Mouse (Mus musculus) small intestine, adult 2 months (tissue): ENCODE data around the gene Krt78. TPM values are rescaled to one million over a fixed set of nuclear protein-coding genes. Genes with fewer than 3 reads are reported as not detected.
A peak's percentile ranks its signal among the peaks of the same experiment; 100 is the strongest.

Experiments used
- H3K27ac ChIP-seq: fragments of 200-500 bp; 2 replicates; pipeline ENCODE4 v1.5.1; 2012; ENCODE audit warnings: low read depth, low read length, control low read depth, inconsistent platforms; ENCODE audit not compliant: insufficient read depth
- H3K27me3 ChIP-seq: fragments of 200-500 bp; 2 replicates; pipeline ENCODE4 v1.6.1; 2012; ENCODE audit warnings: mild to moderate bottlenecking, moderate library complexity, low read length, inconsistent platforms; ENCODE audit not compliant: control insufficient read depth, insufficient read depth
- H3K36me3 ChIP-seq: fragments of 200-500 bp; 2 replicates; pipeline ENCODE4 v1.6.1; 2012; ENCODE audit warnings: mild to moderate bottlenecking, low read length, control low read depth, inconsistent platforms; ENCODE audit not compliant: control insufficient read depth, insufficient read depth
- H3K4me1 ChIP-seq: fragments of 200-500 bp; 2 replicates; pipeline ENCODE4 v1.6.1; 2012; ENCODE audit warnings: low read length, inconsistent platforms, mixed read lengths; ENCODE audit not compliant: control insufficient read depth, insufficient read depth, insufficient read length
- H3K4me3 ChIP-seq: fragments of 200-500 bp; 2 replicates; pipeline ENCODE4 v1.5.1; 2012; ENCODE audit warnings: low read depth, mild to moderate bottlenecking, control low read depth, inconsistent platforms, low read length, moderate library complexity
- CTCF ChIP-seq: fragments of 200-500 bp; IDR thresholded peaks from 2 replicates; pipeline ENCODE4 v1.5.1; 2012; ENCODE audit warnings: low read depth, mild to moderate bottlenecking, control low read depth, inconsistent platforms, low read length, moderate library complexity, mixed read lengths; ENCODE audit not compliant: insufficient replicate concordance, insufficient read length; ENCODE audit errors: extremely low read depth
- POLR2A ChIP-seq: fragments of 200-500 bp; IDR thresholded peaks from 2 replicates; pipeline ENCODE4 v1.6.1; 2012; ENCODE audit warnings: low read depth, mild to moderate bottlenecking, control low read depth, inconsistent platforms, low read length, moderate library complexity
- WGBS: fragments of 180-500 bp; shearing (Covaris S2); methylation state at CpG from one replicate; pipeline ENCODE4 v1.1.7; 2018; 5-methylcytosine and 5-hydroxymethylcytosine counted together
- polyA plus RNA-seq: library from polyadenylated mRNA; depleted of rRNA; stranded (reverse); fragments of >200 nt; gene quantifications from 2 replicates; pipeline ENCODE4 v1.2.3, GENCODE M21; 2012

Krt78 gene
- polyA plus RNA-seq, 1 experiment, result 0.23 TPM

DNA sequence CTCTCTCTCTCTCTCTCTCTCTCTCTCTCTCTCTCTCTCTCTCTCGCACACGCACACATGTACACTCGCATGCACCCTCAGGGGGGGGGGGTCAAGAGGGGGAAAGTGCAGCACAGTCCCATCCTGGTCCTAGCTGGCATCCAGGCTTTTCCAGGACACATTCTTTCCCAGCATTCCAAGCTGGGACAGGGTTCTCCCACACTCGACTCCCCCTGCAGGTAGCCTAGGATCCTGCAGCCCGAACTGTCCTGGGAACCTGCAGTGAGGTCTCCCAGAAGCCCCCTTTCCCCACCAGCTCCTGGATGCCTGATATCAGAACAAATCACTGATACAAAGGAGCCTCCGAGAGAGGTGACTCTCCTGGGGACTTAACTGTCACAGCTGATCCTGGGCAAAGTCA is 16.4 kb upstream of the Krt78 start:
- TF ChIP-seq CTCF, result peak; percentile 65; the same call in 1 of the 2 replicates
- TF ChIP-seq POLR2A, result no peak
- Histone ChIP-seq H3K27me3 (no peaks in the 10 kb centered on the region), H3K27ac (no peak overlapping the region), H3K4me1 (peaks cover 17% of the 10 kb centered on the region), H3K4me3 (no peak overlapping the region), H3K36me3 (no peaks in the 10 kb centered on the region)
- 19% methylated on average over 4 of the region's 6 CpGs for WGBS

DNA sequence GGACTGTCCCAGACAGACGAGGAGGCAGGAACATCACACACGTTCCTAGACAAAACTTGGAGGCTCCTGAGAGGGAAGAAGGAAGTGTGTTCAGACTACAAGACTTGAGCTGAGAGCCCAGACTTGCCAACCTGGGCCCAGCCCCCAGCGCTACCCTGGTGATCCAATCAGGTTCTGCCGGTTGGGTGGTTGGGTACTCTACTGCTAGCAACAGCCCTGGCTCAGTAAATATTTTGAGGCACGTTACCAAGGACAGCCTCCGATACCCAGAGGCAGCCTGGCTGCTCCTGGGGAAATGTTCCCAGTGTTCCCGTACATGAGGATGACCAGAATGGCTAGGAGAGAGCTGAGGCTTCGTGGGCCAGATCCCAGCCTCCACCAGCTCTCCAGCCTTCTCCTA is 12.7 kb upstream of the Krt78 start:
- no peak for TF ChIP-seq POLR2A
- TF ChIP-seq CTCF, result no peak
- 43% methylated on average over 8 of the region's 8 CpGs for WGBS
- H3K27me3 ChIP-seq, result no peaks in the 10 kb centered on the region
- H3K4me3 ChIP-seq, result no peak overlapping the region
- no peaks in the 10 kb centered on the region; the same call in 1 of the 2 replicates for H3K4me1 ChIP-seq
- no peaks in the 10 kb centered on the region for H3K36me3 ChIP-seq
- H3K27ac ChIP-seq, result no peak overlapping the region

DNA sequence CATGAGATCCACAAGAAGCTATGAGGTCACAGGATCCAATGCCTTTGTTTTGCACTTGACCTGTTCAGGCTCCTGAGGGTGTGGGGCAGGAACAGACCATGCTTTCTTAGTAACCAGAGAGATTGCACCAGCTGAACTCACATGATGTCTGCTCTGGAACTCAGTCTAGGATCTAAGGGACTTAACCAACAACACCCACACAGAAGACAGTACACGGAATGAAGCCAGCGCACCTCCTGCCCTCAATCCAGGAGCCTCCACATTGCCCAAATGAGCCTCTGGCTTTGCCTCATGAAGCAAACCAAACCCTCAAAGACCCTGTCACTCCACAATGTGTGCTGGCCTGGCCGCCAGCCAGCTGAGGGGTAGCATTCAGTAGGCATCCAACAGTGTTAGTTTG is 4.8 kb upstream of the Krt78 start:
- WGBS, result 89% methylated on average over 3 of the region's 3 CpGs
- Histone ChIP-seq H3K4me1 (no peaks in the 10 kb centered on the region), H3K36me3 (no peaks in the 10 kb centered on the region), H3K4me3 (no peak overlapping the region), H3K27ac (no peak overlapping the region), H3K27me3 (no peaks in the 10 kb centered on the region)
- TF ChIP-seq POLR2A, result no peak
- TF ChIP-seq CTCF, result no peak

DNA sequence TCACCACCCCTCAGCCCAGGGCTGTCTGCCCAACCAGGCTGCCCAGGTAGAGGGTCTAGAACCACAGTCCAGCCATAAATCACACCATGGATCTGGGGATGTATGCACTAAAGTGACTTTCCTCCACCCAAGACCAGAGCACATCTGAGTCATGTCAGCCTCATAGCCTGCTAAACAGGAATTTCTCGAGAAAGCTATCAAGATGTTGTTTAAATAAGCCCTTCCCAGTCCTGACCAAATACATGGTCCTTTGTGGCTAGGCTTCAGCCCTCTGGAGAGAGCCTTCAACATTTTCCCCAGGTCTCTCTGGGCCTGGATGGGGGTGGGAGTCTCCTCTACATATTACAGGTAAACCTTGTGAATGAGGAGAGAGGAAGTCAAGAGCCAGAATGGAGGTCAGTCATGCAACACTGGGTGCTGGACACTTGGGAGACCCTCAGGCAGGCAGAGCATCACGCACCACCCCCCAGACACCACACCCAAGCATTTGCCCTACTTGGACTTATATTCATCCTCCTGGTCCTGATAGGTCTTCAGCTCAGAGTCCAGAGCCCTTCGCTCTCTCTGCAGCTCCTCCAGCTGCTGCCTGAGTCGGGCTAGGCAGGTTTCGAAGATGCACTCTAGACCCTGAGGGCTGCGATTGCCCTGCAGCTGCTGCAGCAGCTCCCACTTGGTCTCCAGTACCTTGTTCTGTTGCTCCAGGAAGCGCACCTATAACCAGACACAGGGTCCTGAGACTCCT is 1.2 kb downstream of the Krt78 start:
- Histone ChIP-seq H3K4me1 (no peaks in the 10 kb centered on the region), H3K4me3 (no peak overlapping the region), H3K36me3 (no peaks in the 10 kb centered on the region), H3K27me3 (no peaks in the 10 kb centered on the region; the same call in 1 of the 2 replicates), H3K27ac (no peak overlapping the region)
- no peak for TF ChIP-seq POLR2A
- no peak for TF ChIP-seq CTCF
- WGBS, result 55% methylated on average over 7 of the region's 7 CpGs

DNA sequence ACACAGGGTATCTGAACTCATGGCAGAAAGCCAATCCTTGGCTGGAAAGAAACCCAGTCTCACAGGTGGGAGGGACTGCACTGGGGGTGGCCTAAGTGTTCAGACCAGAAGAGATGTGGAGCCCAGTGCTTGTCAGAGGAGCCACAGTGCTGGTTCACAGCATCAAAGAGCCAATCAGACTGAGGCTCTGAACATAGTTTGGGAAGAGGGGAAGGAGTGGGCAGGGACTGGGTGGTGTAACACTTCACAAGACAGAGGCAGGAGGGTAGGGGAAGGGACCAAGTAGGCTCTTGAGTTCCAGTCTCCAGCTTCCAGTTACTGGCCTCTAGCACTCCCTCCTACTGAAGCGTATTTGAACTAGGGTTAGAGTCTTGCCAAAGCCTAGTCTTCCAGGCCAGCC is 8.7 kb downstream of the Krt78 start:
- WGBS, result 94% methylated on average over 1 of the region's 1 CpGs
- no peaks in the 10 kb centered on the region; the same call in 1 of the 2 replicates for H3K27me3 ChIP-seq

DNA sequence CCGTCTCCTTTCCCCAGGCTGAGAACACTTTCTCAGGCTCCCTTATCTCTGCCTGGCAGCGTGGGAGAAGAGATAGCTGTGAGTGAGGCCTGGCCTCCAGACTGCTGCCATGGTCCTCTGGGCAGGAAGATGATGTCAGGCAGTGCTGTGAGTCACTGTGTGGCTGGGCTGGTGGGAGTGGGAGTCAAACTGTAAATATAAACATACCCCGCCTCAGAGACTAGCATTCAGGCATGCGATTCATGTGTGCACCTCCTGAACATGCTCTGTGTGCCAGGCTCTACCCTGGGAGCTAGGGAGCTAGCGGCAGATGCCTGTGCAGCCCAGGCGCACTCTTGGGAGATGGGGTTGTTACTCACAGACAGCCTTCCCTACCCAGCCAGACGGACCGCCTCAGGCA is 12.1 kb downstream of the Krt78 start:
- WGBS, result 50% methylated on average over 8 of the region's 8 CpGs
- H3K27me3 ChIP-seq, result no peaks in the 10 kb centered on the region; the same call in 1 of the 2 replicates
- no peak for TF ChIP-seq CTCF
- TF ChIP-seq POLR2A, result no peak
- no peak overlapping the region for H3K27ac ChIP-seq
- H3K36me3 ChIP-seq, result no peaks in the 10 kb centered on the region
- H3K4me3 ChIP-seq, result no peak overlapping the region
- H3K4me1 ChIP-seq, result no peaks in the 10 kb centered on the region

More for the DNA sequence above, 8.7 kb downstream of the Krt78 start:
- Histone ChIP-seq H3K4me1 (no peaks in the 10 kb centered on the region), H3K36me3 (no peaks in the 10 kb centered on the region), H3K4me3 (no peak overlapping the region), H3K27ac (no peak overlapping the region)
- TF ChIP-seq POLR2A (no peak), CTCF (no peak)

DNA sequence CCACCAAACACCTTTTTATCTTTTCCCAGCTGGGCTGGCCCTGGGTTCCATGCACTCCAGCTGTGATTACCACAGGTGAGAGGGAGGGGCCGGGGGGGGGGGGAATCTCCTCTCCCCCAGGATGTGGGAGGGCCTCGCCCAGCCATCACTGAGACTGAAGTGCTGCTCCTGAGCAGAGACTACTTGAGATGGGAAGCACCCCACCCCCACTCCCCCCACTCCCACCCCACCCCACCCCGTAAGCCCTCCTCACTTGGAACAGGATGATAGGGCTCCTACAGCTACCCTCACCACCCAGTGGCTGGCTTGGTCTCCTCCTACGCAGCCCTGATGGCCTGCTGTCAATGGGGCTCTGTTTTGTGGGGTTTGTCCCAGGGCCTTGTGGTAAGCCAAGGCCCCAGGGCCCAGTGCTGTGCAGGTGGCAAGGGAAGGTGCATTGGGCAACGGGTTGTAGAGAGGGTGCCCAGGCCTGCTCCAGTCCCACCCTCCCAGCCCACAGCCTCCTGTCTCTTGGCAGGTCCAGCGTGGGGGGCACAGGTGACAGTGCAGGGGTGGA is 13.7 kb downstream of the Krt78 start, which contains the start of gene Krt79:
Gene Krt79, minus strand, starts transcription at position 51 of the 556 bp plus-strand sequence.
- Histone ChIP-seq H3K27ac (no peak within 1 kb of the TSS), H3K4me3 (no peak within 1 kb of the TSS), H3K36me3 (no peaks in the 10 kb centered on the region), H3K4me1 (no peaks in the 10 kb centered on the region), H3K27me3 (no peaks in the 10 kb centered on the region; the same call in 1 of the 2 replicates)
- TF ChIP-seq CTCF, result no peak
- no peak for TF ChIP-seq POLR2A
- WGBS, result 70% methylated on average over 6 of the region's 6 CpGs
